Mouse (Mus musculus): ENCODE data around the gene Gli2. TPM values are rescaled to one million over a fixed set of nuclear protein-coding genes. Genes with fewer than 3 reads are reported as not detected.

Gene Gli2
- polyA plus RNA-seq, 1 experiment = 0.65 TPM

GRCm38 (mm10) chr1:118795415-118796167 lies 257.8 kb downstream of the Gli2 start:
- Histone ChIP-seq H3K79me2 (ENCODE audit: control insufficient read depth, insufficient read depth) (no peaks in the 10 kb centered on the region), H3ac (ENCODE audit: control insufficient read depth, insufficient read length) (no peak overlapping the region), H3K36me3 (ENCODE audit: control insufficient read depth, insufficient read depth) (no peaks in the 10 kb centered on the region), H3K4me2 (ENCODE audit: low read depth) (no peak overlapping the region), H3K4me3 (no peak overlapping the region), H3K27me3 (ENCODE audit: control insufficient read depth, insufficient read depth, insufficient read length) (no peaks in the 10 kb centered on the region)
- TF ChIP-seq REST (IDR thresholded peaks at IDR 0.05; ENCODE audit: insufficient read depth, insufficient read length) (no peak), MYOD1 (IDR thresholded peaks at IDR 0.05; ENCODE audit: control insufficient read depth in 1 of 3, insufficient read length in 2 of 3, low read depth in 2 of 3) (no peak), SRF (IDR thresholded peaks at IDR 0.05; ENCODE audit: control insufficient read depth, insufficient read length, low read depth) (no peak), POLR2AphosphoS2 (IDR thresholded peaks at IDR 0.05; ENCODE audit: insufficient read length, low read depth) (no peak), POLR2A (IDR thresholded peaks at IDR 0.05; ENCODE audit: insufficient read length, low read depth) (no peak), TCF3 (IDR thresholded peaks at IDR 0.05; ENCODE audit: insufficient read length, low read depth) (no peak), MAX (IDR thresholded peaks at IDR 0.05; ENCODE audit: low read depth) (no peak), USF1 (IDR thresholded peaks at IDR 0.05; ENCODE audit: low read depth) (no peak), E2F4 (IDR thresholded peaks at IDR 0.05; ENCODE audit: insufficient read depth) (no peak), MYOG (IDR thresholded peaks at IDR 0.05; ENCODE audit: control insufficient read depth in 1 of 3, insufficient read depth in 1 of 3, insufficient read length in 2 of 3, low read depth in 2 of 3) (no peak)

- no peak for TF ChIP-seq MYOG (IDR thresholded peaks at IDR 0.05; ENCODE audit: control insufficient read depth in 1 of 3, insufficient read depth in 1 of 3, insufficient read length in 2 of 3, low read depth in 2 of 3)
- Histone ChIP-seq H3K79me2 (ENCODE audit: control insufficient read depth, insufficient read depth) (no peaks in the 10 kb centered on the region), H3ac (ENCODE audit: control insufficient read depth, insufficient read length) (no peak overlapping the region), H3K4me3 (no peak overlapping the region), H3K4me2 (ENCODE audit: low read depth) (no peak overlapping the region), H3K27me3 (ENCODE audit: control insufficient read depth, insufficient read depth, insufficient read length) (no peaks in the 10 kb centered on the region), H3K36me3 (ENCODE audit: control insufficient read depth, insufficient read depth) (no peaks in the 10 kb centered on the region)
These were observed 263.5 kb downstream of the Gli2 start for GRCm38 (mm10) chr1:118789871-118790270.

DNA sequence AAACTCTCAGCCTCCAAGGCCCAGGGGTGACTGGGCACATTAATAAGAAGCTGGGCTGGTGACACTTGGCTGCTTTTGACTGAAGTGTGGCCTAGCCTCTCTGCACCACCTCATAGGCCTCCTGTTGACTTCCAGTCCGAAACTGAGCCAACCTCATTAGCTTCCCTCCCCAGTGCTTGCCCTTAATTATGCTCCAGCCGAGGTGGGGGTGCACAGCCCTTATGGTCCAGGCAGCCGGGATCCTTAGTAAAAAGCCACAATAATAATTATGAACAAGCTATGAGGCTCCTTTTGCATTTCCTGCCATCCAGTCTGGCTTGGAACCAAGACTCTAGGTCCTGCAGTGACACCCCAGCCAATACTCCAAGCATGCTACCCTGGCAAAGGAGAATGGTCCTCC lies 264.0 kb downstream of the Gli2 start:
- Histone ChIP-seq H3ac (ENCODE audit: control insufficient read depth, insufficient read length) (no peak overlapping the region), H3K4me2 (ENCODE audit: low read depth) (no peak overlapping the region), H3K36me3 (ENCODE audit: control insufficient read depth, insufficient read depth) (no peaks in the 10 kb centered on the region), H3K27me3 (ENCODE audit: control insufficient read depth, insufficient read depth, insufficient read length) (no peaks in the 10 kb centered on the region), H3K4me3 (no peak overlapping the region), H3K79me2 (ENCODE audit: control insufficient read depth, insufficient read depth) (no peaks in the 10 kb centered on the region)
- TF ChIP-seq MYOG (IDR thresholded peaks at IDR 0.05; ENCODE audit: control insufficient read depth in 1 of 3, insufficient read depth in 1 of 3, insufficient read length in 2 of 3, low read depth in 2 of 3) (no peak), TCF3 (IDR thresholded peaks at IDR 0.05; ENCODE audit: insufficient read length, low read depth) (no peak), REST (IDR thresholded peaks at IDR 0.05; ENCODE audit: insufficient read depth, insufficient read length) (no peak), USF1 (IDR thresholded peaks at IDR 0.05; ENCODE audit: low read depth) (no peak), SRF (IDR thresholded peaks at IDR 0.05; ENCODE audit: control insufficient read depth, insufficient read length, low read depth) (no peak)

- Histone ChIP-seq H3ac (ENCODE audit: control insufficient read depth, insufficient read length) (no peak overlapping the region), H3K79me2 (ENCODE audit: control insufficient read depth, insufficient read depth) (no peaks in the 10 kb centered on the region), H3K4me2 (ENCODE audit: low read depth) (no peak overlapping the region), H3K4me3 (no peak overlapping the region), H3K36me3 (ENCODE audit: control insufficient read depth, insufficient read depth) (no peaks in the 10 kb centered on the region), H3K27me3 (ENCODE audit: control insufficient read depth, insufficient read depth, insufficient read length) (no peaks in the 10 kb centered on the region)
- no peak for TF ChIP-seq TCF12 (IDR thresholded peaks at IDR 0.05; ENCODE audit: insufficient read depth, poor library complexity, severe bottlenecking)
- TF ChIP-seq TCF3 (IDR thresholded peaks at IDR 0.05; ENCODE audit: insufficient read length, low read depth) = no peak
- TF ChIP-seq E2F4 (IDR thresholded peaks at IDR 0.05; ENCODE audit: insufficient read depth) = no peak
- no peak for TF ChIP-seq POLR2AphosphoS2 (IDR thresholded peaks at IDR 0.05; ENCODE audit: insufficient read length, low read depth)
- no peak for TF ChIP-seq MAX (IDR thresholded peaks at IDR 0.05; ENCODE audit: low read depth)
- TF ChIP-seq USF1 (IDR thresholded peaks at IDR 0.05; ENCODE audit: low read depth) = no peak
- no peak for TF ChIP-seq MYOG (IDR thresholded peaks at IDR 0.05; ENCODE audit: control insufficient read depth in 1 of 3, insufficient read depth in 1 of 3, insufficient read length in 2 of 3, low read depth in 2 of 3)
- no peak for TF ChIP-seq SRF (IDR thresholded peaks at IDR 0.05; ENCODE audit: control insufficient read depth, insufficient read length, low read depth)
- no peak for TF ChIP-seq POLR2A (IDR thresholded peaks at IDR 0.05; ENCODE audit: insufficient read length, low read depth)
- TF ChIP-seq REST (IDR thresholded peaks at IDR 0.05; ENCODE audit: insufficient read depth, insufficient read length) = no peak
- TF ChIP-seq CEBPB (IDR thresholded peaks at IDR 0.05; ENCODE audit: insufficient read depth, poor library complexity, severe bottlenecking) = no peak
- TF ChIP-seq MYOD1 (IDR thresholded peaks at IDR 0.05; ENCODE audit: control insufficient read depth in 1 of 3, insufficient read length in 2 of 3, low read depth in 2 of 3) = no peak
These were observed 264.6 kb downstream of the Gli2 start for GRCm38 (mm10) chr1:118788813-118789212.

- TF ChIP-seq REST (IDR thresholded peaks at IDR 0.05; ENCODE audit: insufficient read depth, insufficient read length) (no peak), SRF (IDR thresholded peaks at IDR 0.05; ENCODE audit: control insufficient read depth, insufficient read length, low read depth) (no peak), TCF12 (IDR thresholded peaks at IDR 0.05; ENCODE audit: insufficient read depth, poor library complexity, severe bottlenecking) (no peak), TCF3 (IDR thresholded peaks at IDR 0.05; ENCODE audit: insufficient read length, low read depth) (no peak), MYOD1 (IDR thresholded peaks at IDR 0.05; ENCODE audit: control insufficient read depth in 1 of 3, insufficient read length in 2 of 3, low read depth in 2 of 3) (no peak), USF1 (IDR thresholded peaks at IDR 0.05; ENCODE audit: low read depth) (no peak), POLR2A (IDR thresholded peaks at IDR 0.05; ENCODE audit: insufficient read length, low read depth) (no peak), MYOG (IDR thresholded peaks at IDR 0.05; ENCODE audit: control insufficient read depth in 1 of 3, insufficient read depth in 1 of 3, insufficient read length in 2 of 3, low read depth in 2 of 3) (no peak), E2F4 (IDR thresholded peaks at IDR 0.05; ENCODE audit: insufficient read depth) (no peak), POLR2AphosphoS2 (IDR thresholded peaks at IDR 0.05; ENCODE audit: insufficient read length, low read depth) (no peak), CEBPB (IDR thresholded peaks at IDR 0.05; ENCODE audit: insufficient read depth, poor library complexity, severe bottlenecking) (no peak), MAX (IDR thresholded peaks at IDR 0.05; ENCODE audit: low read depth) (no peak)
- no peak overlapping the region for H3K4me2 ChIP-seq (ENCODE audit: low read depth)
These were observed 265.9 kb downstream of the Gli2 start for GRCm38 (mm10) chr1:118787486-118787885.

More at GRCm38 (mm10) chr1:118787486-118787885, 265.9 kb downstream of the Gli2 start:
- H3K79me2 ChIP-seq (ENCODE audit: control insufficient read depth, insufficient read depth) = no peaks in the 10 kb centered on the region
- no peak overlapping the region for H3K4me3 ChIP-seq
- H3K36me3 ChIP-seq (ENCODE audit: control insufficient read depth, insufficient read depth) = no peaks in the 10 kb centered on the region
- no peaks in the 10 kb centered on the region for H3K27me3 ChIP-seq (ENCODE audit: control insufficient read depth, insufficient read depth, insufficient read length)
- no peak overlapping the region for H3ac ChIP-seq (ENCODE audit: control insufficient read depth, insufficient read length)

All from myocyte (in vitro differentiated cells).